Mouse (Mus musculus) olfactory bulb, adult 2 months (tissue): ENCODE results near the gene Gm20547.

ENCODE experiments used
- CTCF ChIP-seq: fragments of 200-500 bp; IDR thresholded peaks from 2 replicates; pipeline ENCODE4 v1.5.1; 2012; ENCODE audit warnings: low read depth, mild to moderate bottlenecking, low read length, moderate library complexity; ENCODE audit not compliant: insufficient read depth
- POLR2A ChIP-seq: fragments of 200-500 bp; IDR thresholded peaks from 2 replicates; pipeline ENCODE4 v1.6.1; 2012; ENCODE audit warnings: mild to moderate bottlenecking, low read depth, low read length, moderate library complexity; ENCODE audit not compliant: insufficient read depth

DNA sequence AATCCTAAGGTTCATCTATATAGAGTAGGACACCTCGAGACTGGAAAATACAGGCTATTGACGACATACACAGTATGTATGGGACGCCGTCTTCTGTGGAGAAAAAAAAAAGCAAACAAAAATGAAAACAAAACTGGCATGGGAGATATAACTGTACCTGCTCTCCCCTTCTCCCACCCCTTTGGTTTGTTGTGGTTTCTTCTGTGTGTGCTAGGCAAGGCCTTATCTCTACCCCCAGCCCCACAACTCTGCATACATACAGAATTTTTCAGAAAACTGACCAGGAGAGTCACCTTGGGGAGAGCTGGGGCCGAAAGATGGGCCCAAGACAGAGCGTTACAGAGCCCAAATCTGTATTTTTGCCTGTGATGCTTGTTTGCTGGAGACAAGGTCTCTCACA, 2.9 kb upstream of the Gm20547 start:
- TF ChIP-seq CTCF (no peak), POLR2A (no peak)
